Mouse (Mus musculus): ENCODE measurements around the gene Golm1. TPM values are rescaled to one million over a fixed set of nuclear protein-coding genes. Genes with fewer than 3 reads are reported as not detected.
A peak's percentile ranks its signal among the peaks of the same experiment; 100 is the strongest.

The Golm1 gene
- polyA plus RNA-seq, 2 experiments: 27.8 to 43.2 TPM

- WGBS: 1% methylated on average over 13 of the region's 13 CpGs
Measured at GRCm38 (mm10) chr13:59674761-59675150, 855 bp downstream of the Golm1 start.

GRCm38 (mm10) chr13:59674215-59674614 is 1.4 kb downstream of the Golm1 start:
- Histone ChIP-seq H3K27me3 (ENCODE audit: control insufficient read depth, insufficient read depth, low read length) (no peaks in the 10 kb centered on the region), H3K9me3 (ENCODE audit: control insufficient read depth, low read length) (no peaks in the 10 kb centered on the region), H3K4me1 (ENCODE audit: control insufficient read depth, insufficient read depth, low read length) (peaks cover 10% of the 10 kb centered on the region), H3K4me3 (replicated peaks; ENCODE audit: low read length) (peak overlapping the region; percentile 66), H3K27ac (replicated peaks; ENCODE audit: low read depth, low read length) (no peak overlapping the region), H3K36me3 (ENCODE audit: control insufficient read depth, insufficient read depth, low read length) (no peaks in the 10 kb centered on the region), H3K4me2 (replicated peaks; ENCODE audit: low read depth, low read length, severe bottlenecking) (peak overlapping the region; percentile 51), H3K9ac (ENCODE audit: low read depth, low read length, severe bottlenecking) (no peak overlapping the region)
- no peak for ATAC-seq (ENCODE audit: low FRiP score, low read depth)
- 18% methylated on average over 3 of the region's 3 CpGs for WGBS
- no peak for DNase-seq (ENCODE audit: low spot score)
- no peak for TF ChIP-seq POLR2A (IDR thresholded peaks at IDR 0.05; ENCODE audit: borderline replicate concordance, extremely low read depth, insufficient read depth, insufficient read length)

More at GRCm38 (mm10) chr13:59674761-59675150, 855 bp downstream of the Golm1 start:
- no peak for ATAC-seq (ENCODE audit: low FRiP score, low read depth)
- Histone ChIP-seq H3K9ac (ENCODE audit: low read depth, low read length, severe bottlenecking) (peak overlapping the region; percentile 76), H3K36me3 (ENCODE audit: control insufficient read depth, insufficient read depth, low read length) (no peaks in the 10 kb centered on the region), H3K4me2 (replicated peaks; ENCODE audit: low read depth, low read length, severe bottlenecking) (peak overlapping the region; percentile 51), H3K27me3 (ENCODE audit: control insufficient read depth, insufficient read depth, low read length) (no peaks in the 10 kb centered on the region), H3K4me3 (replicated peaks; ENCODE audit: low read length) (peak overlapping the region; percentile 66), H3K9me3 (ENCODE audit: control insufficient read depth, low read length) (no peaks in the 10 kb centered on the region), H3K27ac (replicated peaks; ENCODE audit: low read depth, low read length) (peak overlapping the region; percentile 78; the same call in 1 of the 2 replicates), H3K4me1 (ENCODE audit: control insufficient read depth, insufficient read depth, low read length) (peaks cover 10% of the 10 kb centered on the region)
- peak; percentile 31 for DNase-seq (ENCODE audit: low spot score)
- TF ChIP-seq POLR2A (IDR thresholded peaks at IDR 0.05; ENCODE audit: borderline replicate concordance, extremely low read depth, insufficient read depth, insufficient read length): no peak

DNA sequence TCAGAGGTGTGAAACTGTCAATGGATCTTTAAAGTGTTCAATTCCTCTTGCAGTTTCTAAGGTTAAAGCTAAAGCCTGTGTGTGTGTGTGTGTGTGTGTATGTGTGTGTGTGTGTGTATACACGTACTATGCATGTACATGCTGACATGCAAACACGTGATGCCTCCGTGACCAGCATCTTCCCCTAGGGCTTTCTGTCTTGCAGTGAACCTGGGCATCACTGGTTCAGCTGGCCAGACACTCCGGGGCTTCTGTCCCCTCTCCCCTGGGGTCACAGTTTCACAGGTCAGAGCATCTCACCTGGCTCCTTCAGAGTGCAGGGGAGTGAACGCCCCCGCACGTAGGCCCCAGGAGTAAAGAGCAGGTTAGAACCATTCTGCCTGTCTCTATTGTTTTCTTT is 2.0 kb downstream of the Golm1 start:
- no peak for DNase-seq (ENCODE audit: low spot score)
- no peaks in the 10 kb centered on the region for H3K36me3 ChIP-seq (ENCODE audit: control insufficient read depth, insufficient read depth, low read length)
- H3K9ac ChIP-seq (ENCODE audit: low read depth, low read length, severe bottlenecking): no peak overlapping the region
- peaks cover 15% of the 10 kb centered on the region for H3K4me1 ChIP-seq (ENCODE audit: control insufficient read depth, insufficient read depth, low read length)
- ATAC-seq (ENCODE audit: low FRiP score, low read depth): no peak
- no peak overlapping the region for H3K27ac ChIP-seq (replicated peaks; ENCODE audit: low read depth, low read length)
- H3K4me3 ChIP-seq (replicated peaks; ENCODE audit: low read length): no peak overlapping the region
- no peak for TF ChIP-seq POLR2A (IDR thresholded peaks at IDR 0.05; ENCODE audit: borderline replicate concordance, extremely low read depth, insufficient read depth, insufficient read length)
- 50% methylated on average over 7 of the region's 7 CpGs for WGBS
- no peaks in the 10 kb centered on the region for H3K27me3 ChIP-seq (ENCODE audit: control insufficient read depth, insufficient read depth, low read length)
- no peak overlapping the region; the same call in 1 of the 2 replicates for H3K4me2 ChIP-seq (replicated peaks; ENCODE audit: low read depth, low read length, severe bottlenecking)
- H3K9me3 ChIP-seq (ENCODE audit: control insufficient read depth, low read length): no peaks in the 10 kb centered on the region

DNA sequence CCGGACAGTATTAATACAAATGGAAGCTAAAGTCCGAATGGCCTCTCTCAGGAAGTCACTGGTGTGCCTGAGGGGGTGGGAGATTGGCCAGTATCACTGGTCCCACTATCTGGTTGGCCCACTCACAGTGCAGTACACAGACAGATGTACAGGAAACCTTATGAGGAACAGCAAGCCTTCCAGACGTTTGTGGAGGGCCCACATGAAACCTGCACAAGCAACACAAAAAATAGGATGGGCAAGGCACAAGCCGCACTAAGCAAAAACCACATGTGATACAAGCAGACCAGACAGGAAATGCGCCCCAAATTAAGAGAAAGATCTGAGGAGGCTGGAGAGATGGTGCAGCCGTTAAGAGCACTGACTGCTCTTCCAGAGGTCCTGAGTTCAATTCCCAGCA is 3.4 kb downstream of the Golm1 start:
- ATAC-seq (ENCODE audit: low FRiP score, low read depth) (no peak), DNase-seq (ENCODE audit: low spot score) (no peak)
- H3K4me1 ChIP-seq (ENCODE audit: control insufficient read depth, insufficient read depth, low read length): peaks cover 16% of the 10 kb centered on the region
- no peak overlapping the region for H3K27ac ChIP-seq (replicated peaks; ENCODE audit: low read depth, low read length)
- no peaks in the 10 kb centered on the region for H3K9me3 ChIP-seq (ENCODE audit: control insufficient read depth, low read length)
- H3K36me3 ChIP-seq (ENCODE audit: control insufficient read depth, insufficient read depth, low read length): 0 out of 2 replicates have a peak, but pooled peaks cover under 1% of the 10 kb centered on the region
- H3K27me3 ChIP-seq (ENCODE audit: control insufficient read depth, insufficient read depth, low read length): no peaks in the 10 kb centered on the region
- 60% methylated on average over 6 of the region's 6 CpGs for WGBS
- no peak overlapping the region for H3K4me2 ChIP-seq (replicated peaks; ENCODE audit: low read depth, low read length, severe bottlenecking)
- no peak for TF ChIP-seq POLR2A (IDR thresholded peaks at IDR 0.05; ENCODE audit: borderline replicate concordance, extremely low read depth, insufficient read depth, insufficient read length)
- H3K9ac ChIP-seq (ENCODE audit: low read depth, low read length, severe bottlenecking): no peak overlapping the region
- no peak overlapping the region for H3K4me3 ChIP-seq (replicated peaks; ENCODE audit: low read length)

DNA sequence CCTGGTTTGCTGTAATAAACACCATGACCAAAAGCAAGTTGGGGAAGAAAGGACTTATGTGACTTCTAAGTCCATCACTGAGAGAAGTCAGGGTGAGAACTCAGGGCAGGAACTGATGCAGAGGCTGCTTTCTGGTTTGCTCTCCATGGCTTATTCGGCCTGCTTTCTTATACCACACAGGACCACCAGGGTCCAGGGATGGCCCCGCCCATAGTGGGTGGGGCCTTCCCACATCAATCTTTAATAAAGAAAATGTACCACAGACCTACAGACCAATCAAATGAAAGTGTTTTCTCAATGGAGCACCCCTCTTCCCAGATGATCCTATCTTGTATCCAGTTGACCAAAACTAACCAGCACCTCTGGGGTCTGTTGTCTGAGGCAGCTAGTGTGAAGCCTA is 4.1 kb downstream of the Golm1 start:
- Histone ChIP-seq H3K4me3 (replicated peaks; ENCODE audit: low read length) (no peak overlapping the region), H3K27me3 (ENCODE audit: control insufficient read depth, insufficient read depth, low read length) (no peaks in the 10 kb centered on the region), H3K27ac (replicated peaks; ENCODE audit: low read depth, low read length) (no peak overlapping the region), H3K36me3 (ENCODE audit: control insufficient read depth, insufficient read depth, low read length) (0 out of 2 replicates have a peak, but pooled peaks cover 3% of the 10 kb centered on the region), H3K9me3 (ENCODE audit: control insufficient read depth, low read length) (no peaks in the 10 kb centered on the region), H3K4me2 (replicated peaks; ENCODE audit: low read depth, low read length, severe bottlenecking) (no peak overlapping the region), H3K4me1 (ENCODE audit: control insufficient read depth, insufficient read depth, low read length) (peaks cover 16% of the 10 kb centered on the region), H3K9ac (ENCODE audit: low read depth, low read length, severe bottlenecking) (no peak overlapping the region)
- 66% methylated on average over 2 of the region's 2 CpGs for WGBS
- TF ChIP-seq POLR2A (IDR thresholded peaks at IDR 0.05; ENCODE audit: borderline replicate concordance, extremely low read depth, insufficient read depth, insufficient read length): no peak
- no peak for ATAC-seq (ENCODE audit: low FRiP score, low read depth)
- DNase-seq (ENCODE audit: low spot score): no peak

- H3K4me2 ChIP-seq (replicated peaks; ENCODE audit: low read depth, low read length, severe bottlenecking): no peak overlapping the region
- no peaks in the 10 kb centered on the region for H3K27me3 ChIP-seq (ENCODE audit: control insufficient read depth, insufficient read depth, low read length)
- no peak overlapping the region for H3K4me3 ChIP-seq (replicated peaks; ENCODE audit: low read length)
- peaks cover 16% of the 10 kb centered on the region for H3K4me1 ChIP-seq (ENCODE audit: control insufficient read depth, insufficient read depth, low read length)
- H3K9ac ChIP-seq (ENCODE audit: low read depth, low read length, severe bottlenecking): no peak overlapping the region
- ATAC-seq (ENCODE audit: low FRiP score, low read depth) (no peak), DNase-seq (ENCODE audit: low spot score) (no peak)
- 0 out of 2 replicates have a peak, but pooled peaks cover 3% of the 10 kb centered on the region for H3K36me3 ChIP-seq (ENCODE audit: control insufficient read depth, insufficient read depth, low read length)
- H3K9me3 ChIP-seq (ENCODE audit: control insufficient read depth, low read length): no peaks in the 10 kb centered on the region
- WGBS: 87% methylated on average over 10 of the region's 10 CpGs
- no peak overlapping the region for H3K27ac ChIP-seq (replicated peaks; ENCODE audit: low read depth, low read length)
- TF ChIP-seq POLR2A (IDR thresholded peaks at IDR 0.05; ENCODE audit: borderline replicate concordance, extremely low read depth, insufficient read depth, insufficient read length): no peak
Measured at GRCm38 (mm10) chr13:59669946-59670345, 5.7 kb downstream of the Golm1 start.

Data from limb, embryonic 14.5 days (tissue).